Mouse (Mus musculus) neural tube, embryonic 11.5 days (tissue): ENCODE data around the gene Rab27a. TPM values are rescaled to one million over a fixed set of nuclear protein-coding genes. Genes with fewer than 3 reads are reported as not detected.

Experiments
- ATAC-seq: fragments of 200-750 bp; cut with Nextera tagmentation; 2 replicates; pipeline ENCODE4 v1.8.0; 2017; ENCODE audit warnings: moderate number of reproducible peaks, mild to moderate bottlenecking, moderate TSS enrichment, moderate library complexity; ENCODE audit not compliant: insufficient read depth, low FRiP score, low TSS enrichment
- DNase-seq: peaks from one replicate; pipeline ENCODE4 v3.0.0-alpha.2; 2015; ENCODE audit warnings: low spot score
- H3K27ac ChIP-seq: fragments of 300-500 bp; sonication (generic); 2 replicates; pipeline ENCODE4 v1.5.1; 2014; ENCODE audit warnings: low read depth, mild to moderate bottlenecking, low read length
- H3K27me3 ChIP-seq: fragments of 300-500 bp; sonication (generic); 2 replicates; pipeline ENCODE4 v1.6.1; 2014; ENCODE audit warnings: mild to moderate bottlenecking, low read length, mixed read lengths; ENCODE audit not compliant: control insufficient read depth, insufficient read depth
- H3K36me3 ChIP-seq: fragments of 300-500 bp; sonication (generic); 2 replicates; pipeline ENCODE4 v1.6.1; 2014; ENCODE audit warnings: mild to moderate bottlenecking, low read length, moderate library complexity, mixed read lengths; ENCODE audit not compliant: control insufficient read depth, insufficient read depth
- H3K4me1 ChIP-seq: fragments of 300-500 bp; sonication (generic); 2 replicates; pipeline ENCODE4 v1.6.1; 2014; ENCODE audit warnings: low read length, mixed read lengths; ENCODE audit not compliant: control insufficient read depth, insufficient read depth
- H3K4me2 ChIP-seq: fragments of 300-500 bp; sonication (generic); 2 replicates; pipeline ENCODE4 v1.6.1; 2014; ENCODE audit warnings: low read depth, mild to moderate bottlenecking, moderate library complexity
- H3K4me3 ChIP-seq: fragments of 300-500 bp; sonication (generic); 2 replicates; pipeline ENCODE4 v1.5.1; 2014; ENCODE audit warnings: low read depth, low read length
- H3K9ac ChIP-seq: fragments of 300-500 bp; sonication (generic); 2 replicates; pipeline ENCODE4 v1.6.1; 2014; ENCODE audit warnings: mild to moderate bottlenecking, low read length
- H3K9me3 ChIP-seq: fragments of 300-500 bp; sonication (generic); 2 replicates; pipeline ENCODE4 v1.6.1; 2016; ENCODE audit warnings: low read length; ENCODE audit not compliant: control insufficient read depth
- WGBS: fragments of 180-500 bp; shearing (Covaris S2); extraction: QIAGEN DNeasy Blood & Tissue Kit; methylation state at CpG from one replicate; pipeline ENCODE4 v1.1.7; 2014; 5-methylcytosine and 5-hydroxymethylcytosine counted together
- microRNA-seq: library from miRNA; unstranded; fragments of <30 nt; microRNA quantifications from one replicate; pipeline ENCODE4, GENCODE M21; 2016
- polyA plus RNA-seq: library from polyadenylated mRNA; unstranded; fragments of >200 nt; fragmentation: Nextera tagmentation; extraction: Ambion mirVana; gene quantifications from 2 replicates; pipeline ENCODE4 v1.2.1, GENCODE M21; 2014

Gene Rab27a
- polyA plus RNA-seq, 1 experiment from 2014 or later, result 0.66 TPM

- Histone ChIP-seq H3K4me1 (no peaks in the 10 kb centered on the region), H3K4me3 (no peak overlapping the region), H3K9me3 (no peaks in the 10 kb centered on the region), H3K36me3 (no peaks in the 10 kb centered on the region; the same call in 1 of the 2 replicates), H3K4me2 (no peak overlapping the region), H3K27me3 (no peaks in the 10 kb centered on the region), H3K27ac (no peak overlapping the region), H3K9ac (no peak overlapping the region)
- ATAC-seq (no peak), DNase-seq (no peak)
- 65% methylated on average over 11 of the region's 11 CpGs for WGBS
Observed at GRCm38 (mm10) chr9:73137341-73137886, 92.8 kb downstream of the Rab27a start.

Small RNAs within 50 kb of the gene (microRNA-seq; reads per million reads assigned to microRNA genes)
- gene Gm27353, result not detected

Other genes with a start within 250 kb of the Rab27a start
- gene Prtg, start 238.0 kb upstream of the Rab27a start, polyA plus RNA-seq, result 3.6 and 4.4 TPM in 2 replicates
- gene Pygo1, start 119.2 kb upstream of the Rab27a start, polyA plus RNA-seq, result 11.0 and 11.9 TPM in 2 replicates
- gene Dyx1c1, start 86.1 kb upstream of the Rab27a start, polyA plus RNA-seq, result 1.6 and 2.6 TPM in 2 replicates
- not detected in 2 replicates for gene Gm44503, start 86.0 kb upstream of the Rab27a start, polyA plus RNA-seq
- gene Ccpg1os, start 59.5 kb upstream of the Rab27a start, polyA plus RNA-seq, result 19.0 and 19.7 TPM in 2 replicates
- 20.4 and 28.8 TPM in 2 replicates for gene Ccpg1, start 59.4 kb upstream of the Rab27a start, polyA plus RNA-seq
- gene Pigb, start 4.5 kb upstream of the Rab27a start, polyA plus RNA-seq, result 16.1 and 17.7 TPM in 2 replicates
- not detected in 2 replicates for gene Khdc3, start 57.0 kb downstream of the Rab27a start, polyA plus RNA-seq
- gene Gm20509, start 57.6 kb downstream of the Rab27a start, polyA plus RNA-seq, result not detected in 2 replicates
- 145 and 156 TPM in 2 replicates for gene Rsl24d1, start 68.6 kb downstream of the Rab27a start, polyA plus RNA-seq